Comparison of ENCODE assay signal across 12 mouse cellular contexts in the genomic region with DNA sequence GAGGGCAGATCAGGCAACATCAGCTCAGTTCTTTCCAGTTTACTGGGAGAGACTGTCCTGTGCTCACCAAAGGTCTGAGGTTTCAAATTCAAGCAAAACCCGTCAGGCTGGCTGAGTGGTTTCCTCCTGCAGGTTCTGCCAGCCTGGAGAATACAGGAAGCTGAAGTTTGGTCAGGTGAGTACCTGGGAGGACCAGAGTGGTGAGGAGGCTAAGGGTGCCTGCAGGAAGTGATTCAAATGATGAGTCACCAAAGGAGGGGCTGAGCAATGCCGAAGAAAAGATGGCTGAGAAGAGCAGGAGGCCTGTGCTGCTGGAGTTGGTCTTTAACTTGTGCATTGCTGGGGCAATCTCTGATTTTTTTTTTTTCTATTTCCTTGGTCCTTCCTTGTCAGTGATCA. TPM values are rescaled to one million over a fixed set of nuclear protein-coding genes. Genes with fewer than 3 reads are reported as not detected.
A peak's percentile ranks its signal among the peaks of the same experiment; 100 is the strongest.
DNase-seq lines count a peak whose midpoint lies in the region; TF ChIP-seq lines count a peak whose summit lies in the region.
"Had no signal": no experiment of that assay in that cellular context is flagged by ENCODE, and none has a peak within 500 bp of the region (broad histone marks: within the 10 kb centered on the region; RNA-seq: fewer than 3 reads in every experiment).

No protein-coding gene starts in this region.

- H3K4me1 ChIP-seq in hindbrain, embryonic 10.5 days (replicated peaks), result peaks cover 7% of the 10 kb centered on the region

- 64% methylated on average over 2 of the region's 2 CpGs for WGBS in hindbrain, embryonic 10.5 days

- intact Hi-C loops in gastrocnemius, adult 2 months (cut with DNase I), result no loop called here

- no peak for TF ChIP-seq CTCF in gastrocnemius, adult 2 months (IDR thresholded peaks at IDR 0.05)

- H3K9me3 ChIP-seq in hindbrain, embryonic 10.5 days, result peaks cover 14% of the 10 kb centered on the region

- DNase-seq in spleen, postnatal 36 days (ENCODE audit: low spot score in 2 of 2), result peak; percentile 61 to 62
- no peak for DNase-seq in spleen, adult 18-20 months
- DNase-seq in NIH3T3 (ENCODE audit: low read depth), result peak; percentile 47
- DNase-seq in lung, postnatal 36 days, result peak; percentile 66
- DNase-seq in thymus, postnatal 4 days, result peak; percentile 35
- DNase-seq in hindbrain, embryonic 10.5 days (ENCODE audit: low spot score), result no peak
- DNase-seq in gastrocnemius, adult 2 months, result no peak
- DNase-seq in gastrocnemius, adult 8-10 months (ENCODE audit: low spot score in 2 of 2), result no peak
- DNase-seq: kidney, adult 9 months had no signal

- H3K4me3 ChIP-seq in hindbrain, embryonic 10.5 days, result no peak overlapping the region
- H3K4me3 ChIP-seq in gastrocnemius, adult 2 months, result no peak overlapping the region
- H3K4me3 ChIP-seq: midbrain, embryonic 10.5 days had no signal

- peaks cover 28% of the 10 kb centered on the region for H3K27me3 ChIP-seq in hindbrain, embryonic 10.5 days (ENCODE audit: insufficient read depth, poor library complexity, severe bottlenecking)

- no peaks in the 10 kb centered on the region for H3K36me3 ChIP-seq in hindbrain, embryonic 10.5 days
- H3K36me3 ChIP-seq: midbrain, embryonic 10.5 days had no signal

- no peak overlapping the region for H3K27ac ChIP-seq in hindbrain, embryonic 10.5 days
- H3K27ac ChIP-seq in gastrocnemius, adult 2 months, result no peak overlapping the region
- H3K27ac ChIP-seq: midbrain, embryonic 10.5 days had no signal

RNA-seq across cellular contexts. Expression of a gene that starts 4.5 kb away (rescaled TPM):
- 0.04 TPM in 1 of 2 replicates, not detected in the other for polyA plus RNA-seq in hindbrain, embryonic 10.5 days (2016; fragmentation: Nextera tagmentation; extraction: Ambion mirVana)
- not detected for total RNA-seq in gastrocnemius, adult 2 months (2021)
- total RNA-seq in gastrocnemius, adult 8-10 months (2022), result not detected
- polyA plus RNA-seq: forebrain, embryonic 14.5 days; heart, embryonic 16.5 days; midbrain, embryonic 10.5 days had no signal

RNA-seq across cellular contexts. Expression of a gene that starts 9.4 kb away (rescaled TPM):
- polyA plus RNA-seq in hindbrain, embryonic 10.5 days (2016; fragmentation: Nextera tagmentation; extraction: Ambion mirVana), result 7.7 and 10.7 TPM in 2 replicates
- total RNA-seq in gastrocnemius, adult 2 months (2021), result 1 to 10 TPM; 6.8 to 7.1 TPM
- total RNA-seq in gastrocnemius, adult 8-10 months (2022), result 1 to 10 TPM; 3.7 to 6.8 (median 5.6) TPM

RNA-seq across cellular contexts. Expression of a gene that starts 41.1 kb away (rescaled TPM):
- 193 and 221 TPM in 2 replicates for polyA plus RNA-seq in hindbrain, embryonic 10.5 days (2016; fragmentation: Nextera tagmentation; extraction: Ambion mirVana)
- total RNA-seq in gastrocnemius, adult 2 months (2021), result 100 to 1,000 TPM in 1 of 2 experiments, 10 to 100 TPM in 1; 99.2 to 113 TPM
- total RNA-seq in gastrocnemius, adult 8-10 months (2022), result 100 to 1,000 TPM; 105 to 140 (median 115) TPM

Comparison
In these comparisons a context has a peak if more than half of its experiments do, and no peak if none do; other contexts are left out.
1. DNase-seq: peak in spleen, postnatal 36 days (2 of 2), NIH3T3 (single experiment), lung, postnatal 36 days (single experiment) and thymus, postnatal 4 days (single experiment); none in spleen, adult 18-20 months (0 of 2), hindbrain, embryonic 10.5 days (single experiment), gastrocnemius, adult 2 months (single experiment) and gastrocnemius, adult 8-10 months (0 of 2).